ENCODE assay signal across 18 mouse cellular contexts in the genomic region with DNA sequence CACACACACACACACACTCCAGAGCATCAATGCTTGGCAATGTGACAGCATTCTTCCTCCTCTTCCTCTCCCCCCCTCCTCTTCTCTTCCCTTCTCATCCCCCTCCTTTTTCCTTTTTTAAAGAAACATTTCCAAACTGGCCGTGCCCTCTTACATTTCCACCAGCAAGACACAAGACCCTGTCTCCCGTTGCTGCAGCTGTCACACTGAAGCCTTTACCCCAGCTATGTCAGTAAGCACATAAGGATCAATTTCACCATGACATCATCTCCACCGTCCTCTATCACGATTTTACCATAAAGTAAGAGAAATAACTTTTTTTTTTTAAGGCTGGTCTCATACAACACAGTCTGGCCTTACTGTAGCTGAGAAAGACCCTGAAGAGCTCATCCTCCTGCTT.
"Had no signal": no experiment of that assay in that cellular context is flagged by ENCODE, and none has a peak within 500 bp of the region (broad histone marks: within the 10 kb centered on the region; RNA-seq: fewer than 3 reads in every experiment).

No protein-coding gene starts in this region.

- H3K9ac ChIP-seq: liver, postnatal 0 days; lung, embryonic 15.5 days; midbrain, embryonic 12.5 days; neural tube, embryonic 12.5 days; stomach, embryonic 15.5 days had no signal

- H3K27me3 ChIP-seq: lung, embryonic 15.5 days; megakaryocyte, embryonic 14.5 days; midbrain, embryonic 12.5 days; neural tube, embryonic 12.5 days; stomach, embryonic 15.5 days had no signal

- H3K4me2 ChIP-seq: lung, embryonic 15.5 days; midbrain, embryonic 12.5 days; neural tube, embryonic 12.5 days; stomach, embryonic 15.5 days had no signal

- H3K27ac ChIP-seq: lung, embryonic 15.5 days; macrophage; midbrain, embryonic 12.5 days; neural tube, embryonic 12.5 days; stomach, embryonic 15.5 days; stomach, postnatal 0 days had no signal

- H3K36me3 ChIP-seq: lung, embryonic 15.5 days; midbrain, embryonic 12.5 days; neural tube, embryonic 12.5 days; stomach, embryonic 15.5 days had no signal

- DNase-seq: liver, postnatal 0 days; lung, adult 2 months; lung, postnatal 14 days; lung, postnatal 36 days; midbrain, embryonic 14.5 days; right cerebral cortex, postnatal 14 days; thymus, adult 2 months; thymus, postnatal 25 days; thymus, postnatal 4 days had no signal

- H3K4me1 ChIP-seq: midbrain, embryonic 12.5 days; neural tube, embryonic 12.5 days had no signal

- H3K4me3 ChIP-seq: lung, embryonic 15.5 days; megakaryocyte, embryonic 14.5 days; midbrain, embryonic 12.5 days; neural tube, embryonic 12.5 days; stomach, embryonic 15.5 days had no signal

- ATAC-seq: liver, postnatal 0 days; lung, postnatal 0 days; midbrain, embryonic 16.5 days had no signal

- H3K9me3 ChIP-seq: lung, embryonic 15.5 days; midbrain, embryonic 12.5 days; neural tube, embryonic 12.5 days; stomach, embryonic 15.5 days had no signal
